Mouse (Mus musculus) olfactory bulb, adult 2 months (tissue): ENCODE results near the gene Emp2.

Source experiments
- CTCF ChIP-seq: fragments of 200-500 bp; IDR thresholded peaks from 2 replicates; pipeline ENCODE4 v1.5.1; 2012; ENCODE audit warnings: low read depth, mild to moderate bottlenecking, low read length, moderate library complexity; ENCODE audit not compliant: insufficient read depth
- POLR2A ChIP-seq: fragments of 200-500 bp; IDR thresholded peaks from 2 replicates; pipeline ENCODE4 v1.6.1; 2012; ENCODE audit warnings: mild to moderate bottlenecking, low read depth, low read length, moderate library complexity; ENCODE audit not compliant: insufficient read depth

- TF ChIP-seq POLR2A = no peak
- TF ChIP-seq CTCF = no peak
Observed at GRCm38 (mm10) chr16:10313226-10313625, 542 bp downstream of the Emp2 start.
